Mouse (Mus musculus): ENCODE results near the gene Adgrb2. TPM values are rescaled to one million over a fixed set of nuclear protein-coding genes. Genes with fewer than 3 reads are reported as not detected.

Gene Adgrb2
- polyA plus RNA-seq, 1 experiment from 2014 or later, result 1.5 TPM

DNA sequence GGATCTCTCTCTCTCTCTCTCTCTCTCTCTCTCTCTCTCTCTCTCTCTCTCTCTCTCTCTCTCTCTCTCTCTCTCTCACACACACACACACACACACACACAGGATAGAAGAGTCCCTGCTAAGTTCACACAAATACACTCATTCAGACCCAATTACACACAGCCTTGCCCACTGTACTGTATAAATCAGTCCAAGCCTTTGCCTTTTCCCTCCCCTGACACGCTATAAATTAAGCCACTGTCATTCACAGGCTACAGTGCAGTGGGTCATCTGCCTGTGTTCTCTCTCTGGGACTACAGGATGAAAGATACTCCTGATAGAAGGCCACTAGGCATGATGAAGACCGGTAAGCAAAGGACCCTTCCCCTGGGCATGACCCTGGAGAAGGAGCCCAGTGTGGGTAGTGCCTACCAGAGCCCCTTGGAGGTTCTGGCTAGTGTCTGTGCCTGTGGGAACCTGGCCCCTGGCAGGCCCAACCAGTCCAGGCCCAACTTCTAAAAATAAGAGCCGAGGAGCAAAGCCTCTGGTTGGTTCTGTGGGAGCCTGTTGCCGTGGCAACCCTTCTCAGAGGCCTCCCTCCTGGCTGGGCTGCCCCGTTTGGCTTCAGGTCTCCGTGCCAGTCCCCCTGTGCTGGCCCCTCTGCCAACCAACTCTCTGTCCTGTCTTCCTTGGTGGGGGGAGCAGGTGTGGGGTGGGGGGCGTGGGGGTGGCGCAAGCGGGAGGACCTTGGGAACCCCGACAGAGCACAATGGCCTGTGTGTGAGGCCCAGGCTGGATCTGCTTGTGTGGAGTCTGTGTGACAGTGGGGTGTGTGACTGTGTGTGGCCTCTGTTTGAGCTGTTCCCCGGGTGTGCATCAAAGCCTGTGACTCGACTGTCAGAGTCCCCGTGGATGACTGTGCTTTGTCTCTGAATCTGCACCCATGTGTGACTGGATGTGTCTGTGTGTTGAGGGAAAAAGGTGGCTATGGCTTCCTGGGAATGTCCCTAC, 17.4 kb upstream of the Adgrb2 start:
- DNase-seq (ENCODE audit: low spot score) (peak; percentile 68), ATAC-seq (ENCODE audit: insufficient number of reproducible peaks, low FRiP score, low TSS enrichment, low read depth) (peak; percentile 57; the same call in 1 of the 2 replicates)
- 50% methylated on average over 13 of the region's 13 CpGs for WGBS
- Histone ChIP-seq H3K4me3 (ENCODE audit: low read depth, low read length) (no peak overlapping the region), H3K9me3 (ENCODE audit: control insufficient read depth, low read length) (no peaks in the 10 kb centered on the region; the same call in 1 of the 2 replicates), H3K4me2 (ENCODE audit: low read depth, severe bottlenecking) (0 out of 2 replicates have a peak overlapping the region, but pooled peaks have one; percentile 2), H3K9ac (ENCODE audit: low read length) (peak overlapping the region; percentile 22; the same call in 1 of the 2 replicates), H3K27ac (replicated peaks; ENCODE audit: low read depth, low read length) (no peak overlapping the region), H3K4me1 (ENCODE audit: control insufficient read depth, insufficient read depth, low read length) (peaks cover 8% of the 10 kb centered on the region), H3K27me3 (ENCODE audit: control insufficient read depth, insufficient read depth, low read length) (0 out of 2 replicates have a peak, but pooled peaks cover under 1% of the 10 kb centered on the region), H3K36me3 (ENCODE audit: control insufficient read depth, insufficient read depth, low read length) (no peaks in the 10 kb centered on the region)

DNA sequence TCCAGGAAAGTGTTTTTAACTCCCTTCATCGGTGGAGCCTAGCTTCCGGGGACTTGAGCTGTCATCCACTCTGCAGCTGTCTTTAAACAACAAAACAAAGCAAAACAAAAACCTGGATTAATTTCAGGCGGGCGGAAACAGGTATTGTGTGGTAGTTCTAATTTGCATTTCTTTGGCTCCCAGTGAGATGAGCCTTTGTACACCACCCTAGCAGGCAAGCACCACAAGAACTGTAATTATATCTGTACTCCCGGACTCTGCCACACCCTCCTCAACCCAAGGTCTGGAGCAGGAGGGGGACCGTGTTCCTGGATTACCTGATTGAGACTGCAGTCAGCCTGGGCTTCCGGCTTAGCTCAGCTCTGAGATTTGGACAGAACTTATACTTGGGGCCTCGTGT, 14.5 kb upstream of the Adgrb2 start:
- 74% methylated on average over 8 of the region's 8 CpGs for WGBS
- H3K4me3 ChIP-seq (ENCODE audit: low read depth, low read length), result no peak overlapping the region
- ATAC-seq (ENCODE audit: insufficient number of reproducible peaks, low FRiP score, low TSS enrichment, low read depth), result no peak
- H3K27me3 ChIP-seq (ENCODE audit: control insufficient read depth, insufficient read depth, low read length), result 0 out of 2 replicates have a peak, but pooled peaks cover 4% of the 10 kb centered on the region
- H3K27ac ChIP-seq (replicated peaks; ENCODE audit: low read depth, low read length), result no peak overlapping the region
- H3K4me1 ChIP-seq (ENCODE audit: control insufficient read depth, insufficient read depth, low read length), result peaks cover 8% of the 10 kb centered on the region
- H3K36me3 ChIP-seq (ENCODE audit: control insufficient read depth, insufficient read depth, low read length), result no peaks in the 10 kb centered on the region
- DNase-seq (ENCODE audit: low spot score), result no peak
- H3K4me2 ChIP-seq (ENCODE audit: low read depth, severe bottlenecking), result no peak overlapping the region
- no peaks in the 10 kb centered on the region for H3K9me3 ChIP-seq (ENCODE audit: control insufficient read depth, low read length)
- no peak overlapping the region for H3K9ac ChIP-seq (ENCODE audit: low read length)

DNA sequence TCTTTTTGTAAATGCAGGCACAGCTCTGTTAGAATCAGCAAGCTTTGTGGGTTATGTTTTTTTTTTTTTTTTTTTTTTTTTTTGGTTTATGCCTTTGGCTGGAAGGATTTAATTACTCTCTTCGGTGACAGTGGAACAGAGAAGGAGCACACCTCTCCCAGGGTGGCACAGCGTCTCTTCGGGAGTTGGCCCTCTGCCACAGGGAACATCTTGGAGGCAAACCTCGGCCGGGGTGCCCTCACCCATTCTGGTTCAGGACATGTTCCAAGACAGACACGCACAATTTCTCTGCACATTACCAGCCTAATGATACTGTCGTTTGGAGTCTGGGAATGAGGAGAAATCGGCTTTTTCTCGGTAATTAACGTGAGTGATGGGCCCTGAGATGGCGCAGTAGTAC, 13.8 kb upstream of the Adgrb2 start:
- ATAC-seq (ENCODE audit: insufficient number of reproducible peaks, low FRiP score, low TSS enrichment, low read depth), result no peak
- Histone ChIP-seq H3K4me1 (ENCODE audit: control insufficient read depth, insufficient read depth, low read length) (peaks cover 8% of the 10 kb centered on the region), H3K4me2 (ENCODE audit: low read depth, severe bottlenecking) (no peak overlapping the region), H3K27me3 (ENCODE audit: control insufficient read depth, insufficient read depth, low read length) (0 out of 2 replicates have a peak, but pooled peaks cover 4% of the 10 kb centered on the region), H3K9ac (ENCODE audit: low read length) (no peak overlapping the region), H3K9me3 (ENCODE audit: control insufficient read depth, low read length) (no peaks in the 10 kb centered on the region), H3K27ac (replicated peaks; ENCODE audit: low read depth, low read length) (no peak overlapping the region), H3K36me3 (ENCODE audit: control insufficient read depth, insufficient read depth, low read length) (no peaks in the 10 kb centered on the region), H3K4me3 (ENCODE audit: low read depth, low read length) (no peak overlapping the region)
- 82% methylated on average over 11 of the region's 11 CpGs for WGBS
- DNase-seq (ENCODE audit: low spot score), result no peak

DNA sequence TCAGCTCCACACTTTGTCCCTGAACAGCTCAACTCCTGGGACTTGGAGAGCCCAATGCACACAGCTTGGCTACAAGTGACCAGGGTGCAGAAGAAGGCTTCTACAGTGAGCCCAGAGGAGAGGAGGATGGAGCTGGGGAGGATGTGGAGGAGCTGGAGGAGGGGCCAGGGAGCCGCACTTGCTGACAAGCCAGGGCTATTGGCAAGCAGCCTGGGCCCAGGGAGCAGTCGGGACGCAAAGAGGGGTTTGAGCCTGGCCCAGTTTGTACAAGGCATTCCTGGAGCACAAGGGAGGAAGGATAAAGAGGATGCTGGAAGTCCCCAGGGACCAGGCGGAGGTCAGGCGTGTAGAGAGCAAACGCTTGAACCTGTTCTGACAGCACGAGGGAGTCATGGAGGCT, 12.7 kb upstream of the Adgrb2 start:
- H3K27me3 ChIP-seq (ENCODE audit: control insufficient read depth, insufficient read depth, low read length), result 0 out of 2 replicates have a peak, but pooled peaks cover 4% of the 10 kb centered on the region
- H3K27ac ChIP-seq (replicated peaks; ENCODE audit: low read depth, low read length), result no peak overlapping the region
- H3K4me3 ChIP-seq (ENCODE audit: low read depth, low read length), result no peak overlapping the region
- no peaks in the 10 kb centered on the region for H3K9me3 ChIP-seq (ENCODE audit: control insufficient read depth, low read length)
- no peaks in the 10 kb centered on the region for H3K36me3 ChIP-seq (ENCODE audit: control insufficient read depth, insufficient read depth, low read length)
- DNase-seq (ENCODE audit: low spot score) (no peak), ATAC-seq (ENCODE audit: insufficient number of reproducible peaks, low FRiP score, low TSS enrichment, low read depth) (no peak)
- no peak overlapping the region for H3K4me2 ChIP-seq (ENCODE audit: low read depth, severe bottlenecking)
- no peak overlapping the region for H3K9ac ChIP-seq (ENCODE audit: low read length)
- H3K4me1 ChIP-seq (ENCODE audit: control insufficient read depth, insufficient read depth, low read length), result peaks cover 8% of the 10 kb centered on the region
- 55% methylated on average over 7 of the region's 7 CpGs for WGBS

DNA sequence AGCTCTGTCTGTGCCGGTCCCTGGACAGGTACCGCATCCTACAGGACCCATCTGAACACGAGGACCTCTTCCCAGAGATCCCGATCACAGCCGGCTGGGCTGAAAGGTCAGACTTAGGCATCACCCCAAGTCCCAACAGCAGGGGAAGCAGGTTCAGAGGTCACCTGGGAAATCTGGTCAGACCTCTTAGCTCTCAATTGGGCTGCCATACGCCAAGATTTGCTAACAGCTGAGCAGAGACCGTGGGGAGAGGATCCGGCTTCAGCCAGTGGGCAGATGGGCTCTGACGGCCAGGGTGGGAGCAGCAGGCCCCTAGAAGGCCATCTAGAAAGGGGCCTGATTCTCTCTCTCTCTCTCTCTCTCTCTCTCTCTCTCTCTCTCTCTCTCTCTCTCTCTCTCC, 10.4 kb upstream of the Adgrb2 start:
- Histone ChIP-seq H3K27ac (replicated peaks; ENCODE audit: low read depth, low read length) (no peak overlapping the region), H3K36me3 (ENCODE audit: control insufficient read depth, insufficient read depth, low read length) (no peaks in the 10 kb centered on the region), H3K4me2 (ENCODE audit: low read depth, severe bottlenecking) (no peak overlapping the region), H3K9me3 (ENCODE audit: control insufficient read depth, low read length) (no peaks in the 10 kb centered on the region), H3K4me3 (ENCODE audit: low read depth, low read length) (no peak overlapping the region), H3K9ac (ENCODE audit: low read length) (no peak overlapping the region), H3K27me3 (ENCODE audit: control insufficient read depth, insufficient read depth, low read length) (0 out of 2 replicates have a peak, but pooled peaks cover 4% of the 10 kb centered on the region), H3K4me1 (ENCODE audit: control insufficient read depth, insufficient read depth, low read length) (no peaks in the 10 kb centered on the region)
- 66% methylated on average over 9 of the region's 9 CpGs for WGBS
- no peak for DNase-seq (ENCODE audit: low spot score)
- no peak for ATAC-seq (ENCODE audit: insufficient number of reproducible peaks, low FRiP score, low TSS enrichment, low read depth)

DNA sequence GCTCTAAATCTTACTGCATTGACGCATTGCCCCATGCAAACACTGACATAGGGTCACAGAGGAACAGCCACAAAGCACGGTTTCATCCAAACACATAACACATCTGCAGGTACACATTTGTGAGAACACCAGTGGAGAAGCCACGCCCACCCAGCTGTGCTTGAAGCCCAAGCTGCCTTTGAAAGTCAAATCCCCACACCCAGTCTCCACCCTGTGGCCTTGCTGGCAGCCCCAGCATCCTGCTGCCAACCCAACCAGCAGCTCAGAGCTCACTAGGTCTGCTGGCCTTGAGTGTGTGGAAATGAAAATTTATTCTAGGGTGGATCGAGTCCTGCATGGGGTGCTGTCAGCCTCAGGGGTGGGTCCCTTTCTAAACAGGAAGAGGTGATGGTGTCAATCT, 7.4 kb upstream of the Adgrb2 start:
- DNase-seq (ENCODE audit: low spot score) (no peak), ATAC-seq (ENCODE audit: insufficient number of reproducible peaks, low FRiP score, low TSS enrichment, low read depth) (no peak)
- WGBS, result 62% methylated on average over 4 of the region's 4 CpGs
- Histone ChIP-seq H3K9ac (ENCODE audit: low read length) (no peak overlapping the region), H3K9me3 (ENCODE audit: control insufficient read depth, low read length) (no peaks in the 10 kb centered on the region), H3K4me3 (ENCODE audit: low read depth, low read length) (no peak overlapping the region), H3K27ac (replicated peaks; ENCODE audit: low read depth, low read length) (no peak overlapping the region), H3K27me3 (ENCODE audit: control insufficient read depth, insufficient read depth, low read length) (peaks cover 18% of the 10 kb centered on the region), H3K4me2 (ENCODE audit: low read depth, severe bottlenecking) (no peak overlapping the region), H3K4me1 (ENCODE audit: control insufficient read depth, insufficient read depth, low read length) (no peaks in the 10 kb centered on the region), H3K36me3 (ENCODE audit: control insufficient read depth, insufficient read depth, low read length) (no peaks in the 10 kb centered on the region)

DNA sequence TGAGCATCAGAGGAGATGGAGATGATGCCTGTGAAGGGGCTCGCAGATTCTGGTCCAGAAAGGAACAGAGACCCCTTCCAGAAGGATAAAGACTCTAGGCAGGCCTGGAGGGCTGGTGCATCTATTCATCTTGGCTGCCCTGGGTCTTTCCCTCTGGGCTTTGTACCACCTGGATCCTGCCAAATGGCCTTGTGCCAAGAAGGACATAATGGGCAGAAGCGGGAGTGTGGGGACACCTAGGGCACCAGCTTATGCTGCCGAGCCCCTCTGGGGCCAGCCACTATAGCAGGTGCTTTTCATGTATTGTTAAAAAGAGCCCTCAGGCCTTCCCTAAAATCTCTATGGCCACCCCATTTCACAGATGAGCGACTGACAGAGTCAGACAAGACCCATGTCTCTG, 6.4 kb upstream of the Adgrb2 start:
- no peak overlapping the region for H3K9ac ChIP-seq (ENCODE audit: low read length)
- no peak overlapping the region for H3K4me3 ChIP-seq (ENCODE audit: low read depth, low read length)
- ATAC-seq (ENCODE audit: insufficient number of reproducible peaks, low FRiP score, low TSS enrichment, low read depth) (no peak), DNase-seq (ENCODE audit: low spot score) (no peak)
- no peaks in the 10 kb centered on the region for H3K9me3 ChIP-seq (ENCODE audit: control insufficient read depth, low read length)
- 80% methylated on average over 4 of the region's 4 CpGs for WGBS
- H3K27ac ChIP-seq (replicated peaks; ENCODE audit: low read depth, low read length), result no peak overlapping the region
- no peak overlapping the region for H3K4me2 ChIP-seq (ENCODE audit: low read depth, severe bottlenecking)
- H3K27me3 ChIP-seq (ENCODE audit: control insufficient read depth, insufficient read depth, low read length), result peaks cover 25% of the 10 kb centered on the region
- no peaks in the 10 kb centered on the region for H3K4me1 ChIP-seq (ENCODE audit: control insufficient read depth, insufficient read depth, low read length)
- no peaks in the 10 kb centered on the region for H3K36me3 ChIP-seq (ENCODE audit: control insufficient read depth, insufficient read depth, low read length)

DNA sequence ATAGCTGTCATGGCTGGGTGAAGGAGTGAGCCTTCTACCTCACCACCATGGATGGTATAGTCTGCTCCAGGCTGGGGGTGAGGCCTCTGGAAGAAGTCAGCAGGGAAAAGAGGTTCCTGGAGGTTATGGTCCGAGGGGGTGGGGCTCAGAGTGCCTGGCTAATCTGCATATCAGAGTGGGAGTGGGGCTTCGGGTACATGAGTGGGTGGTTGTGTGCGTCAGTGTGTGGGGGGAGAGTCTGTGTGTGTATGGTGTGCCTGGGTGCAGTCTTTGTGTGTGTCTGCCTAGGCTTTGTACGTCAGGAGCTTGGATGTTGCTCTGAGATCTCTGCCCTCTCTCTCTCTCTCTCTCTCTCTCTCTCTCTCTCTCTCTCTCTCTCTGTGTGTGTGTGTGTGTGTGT, 5.7 kb upstream of the Adgrb2 start:
- no peaks in the 10 kb centered on the region for H3K9me3 ChIP-seq (ENCODE audit: control insufficient read depth, low read length)
- ATAC-seq (ENCODE audit: insufficient number of reproducible peaks, low FRiP score, low TSS enrichment, low read depth), result no peak
- no peak overlapping the region for H3K9ac ChIP-seq (ENCODE audit: low read length)
- H3K4me2 ChIP-seq (ENCODE audit: low read depth, severe bottlenecking), result no peak overlapping the region
- 80% methylated on average over 4 of the region's 4 CpGs for WGBS
- no peaks in the 10 kb centered on the region for H3K4me1 ChIP-seq (ENCODE audit: control insufficient read depth, insufficient read depth, low read length)
- peaks cover 30% of the 10 kb centered on the region for H3K27me3 ChIP-seq (ENCODE audit: control insufficient read depth, insufficient read depth, low read length)
- no peak overlapping the region for H3K4me3 ChIP-seq (ENCODE audit: low read depth, low read length)
- H3K27ac ChIP-seq (replicated peaks; ENCODE audit: low read depth, low read length), result no peak overlapping the region
- H3K36me3 ChIP-seq (ENCODE audit: control insufficient read depth, insufficient read depth, low read length), result no peaks in the 10 kb centered on the region
- DNase-seq (ENCODE audit: low spot score), result no peak

Measured in limb, embryonic 11.5 days (tissue).